Mouse (Mus musculus) intestine, postnatal 0 days (tissue): ENCODE measurements around the gene Ifnlr1. TPM values are rescaled to one million over a fixed set of nuclear protein-coding genes. Genes with fewer than 3 reads are reported as not detected.
"Not testable (repeated sequence)": the region's sequence is repeated elsewhere in the genome, so short reads cannot be mapped to it uniquely, and the experiment has no call there.

ENCODE experiments used
- ATAC-seq: fragments of 200-750 bp; cut with Nextera tagmentation; 2 replicates; pipeline ENCODE4 v1.8.0; 2017; ENCODE audit warnings: mild to moderate bottlenecking, moderate TSS enrichment, moderate library complexity
- H3K27ac ChIP-seq: fragments of 300-500 bp; sonication (generic); 2 replicates; pipeline ENCODE4 v1.5.1; 2014; ENCODE audit warnings: mild to moderate bottlenecking, low read depth, low read length, moderate library complexity
- H3K27me3 ChIP-seq: fragments of 300-500 bp; sonication (generic); replicated peaks from 2 replicates; pipeline ENCODE4 v1.6.1; 2014; ENCODE audit warnings: low read length, mixed read lengths; ENCODE audit not compliant: control insufficient read depth, insufficient read depth
- H3K36me3 ChIP-seq: fragments of 300-500 bp; sonication (generic); 2 replicates; pipeline ENCODE4 v1.6.1; 2014; ENCODE audit warnings: mild to moderate bottlenecking, moderate library complexity; ENCODE audit not compliant: control insufficient read depth, insufficient read depth
- H3K4me1 ChIP-seq: fragments of 300-500 bp; sonication (generic); replicated peaks from 2 replicates; pipeline ENCODE4 v1.6.1; 2014; ENCODE audit warnings: antibody characterized with exemption, low read length, mixed read lengths; ENCODE audit not compliant: control insufficient read depth, insufficient read depth
- H3K4me2 ChIP-seq: fragments of 300-500 bp; sonication (generic); replicated peaks from 2 replicates; pipeline ENCODE4 v1.6.1; 2014; ENCODE audit warnings: low read depth, mild to moderate bottlenecking, moderate library complexity
- H3K4me3 ChIP-seq: fragments of 300-500 bp; sonication (generic); 2 replicates; pipeline ENCODE4 v1.5.1; 2014; ENCODE audit warnings: low read depth, low read length
- H3K9ac ChIP-seq: fragments of 300-500 bp; sonication (generic); 2 replicates; pipeline ENCODE4 v1.6.1; 2014; ENCODE audit warnings: mild to moderate bottlenecking, low read depth, low read length
- H3K9me3 ChIP-seq: fragments of 300-500 bp; sonication (generic); 2 replicates; pipeline ENCODE4 v1.6.1; 2016; ENCODE audit warnings: mixed run types; ENCODE audit not compliant: control insufficient read depth
- CTCF ChIP-seq: sonication (generic); IDR thresholded peaks from 2 replicates; pipeline ENCODE4 v1.5.1; 2016; ENCODE audit warnings: low read depth, mild to moderate bottlenecking, control low read depth, antibody characterized with exemption, moderate library complexity
- WGBS: fragments of 180-500 bp; shearing (Covaris S2); extraction: QIAGEN DNeasy Blood & Tissue Kit; methylation state at CpG from one replicate; pipeline ENCODE4 v1.1.7; 2014; 5-methylcytosine and 5-hydroxymethylcytosine counted together
- polyA plus RNA-seq: library from polyadenylated mRNA; unstranded; fragments of >200 nt; fragmentation: Nextera tagmentation; extraction: Ambion mirVana; gene quantifications from 2 replicates; pipeline ENCODE4 v1.2.1, GENCODE M21; 2015

The Ifnlr1 gene
- polyA plus RNA-seq, 1 experiment from 2014 or later, result 5.5 TPM

DNA sequence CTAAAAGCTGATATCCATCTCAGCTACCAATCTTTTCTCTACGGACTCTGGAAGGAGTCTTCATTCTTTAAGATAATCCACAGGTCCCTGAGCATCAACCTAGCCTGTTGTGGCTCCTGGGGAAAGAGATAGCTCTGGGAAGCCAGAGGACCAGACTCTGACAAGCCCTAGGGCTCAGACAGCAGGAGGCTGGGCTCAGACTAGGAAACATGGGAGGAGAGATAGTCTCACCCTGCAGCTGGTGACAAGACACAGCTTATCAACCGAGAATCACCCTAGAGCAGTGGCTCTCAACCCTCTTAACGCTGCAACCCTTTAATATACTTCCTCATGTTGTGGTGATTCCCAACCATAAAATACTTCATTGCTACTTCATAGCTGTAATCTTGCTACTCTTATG, 24.3 kb downstream of the Ifnlr1 start:
- no peak for TF ChIP-seq CTCF
- 56% methylated on average over 3 of the region's 3 CpGs for WGBS

DNA sequence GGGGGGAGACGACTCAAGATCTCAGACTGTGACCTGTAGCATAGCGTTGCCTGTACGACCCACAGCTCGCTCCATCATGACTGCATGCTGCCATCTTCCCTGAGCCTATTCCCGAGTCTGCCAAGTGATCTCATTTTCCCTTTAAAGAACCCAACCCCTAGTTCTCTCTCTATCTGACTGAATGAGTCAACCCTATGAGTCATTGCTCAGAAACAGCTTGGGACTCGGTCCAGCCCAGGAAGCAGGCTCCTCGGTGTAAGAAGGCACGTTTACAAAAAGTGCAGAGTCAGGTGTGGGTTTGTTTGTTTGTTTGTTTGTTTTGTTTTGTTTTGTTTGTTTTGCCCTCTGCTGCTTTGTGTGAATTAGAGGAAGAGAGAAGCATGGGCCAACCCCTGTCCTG, 28.7 kb downstream of the Ifnlr1 start:
- no peak for TF ChIP-seq CTCF
- peaks cover 9% of the 10 kb centered on the region; the same call in 1 of the 2 replicates for H3K4me1 ChIP-seq
- H3K36me3 ChIP-seq, result no peaks in the 10 kb centered on the region
- ATAC-seq, result no peak
- 70% methylated on average over 8 of the region's 8 CpGs for WGBS
- no peaks in the 10 kb centered on the region for H3K9me3 ChIP-seq
- H3K27me3 ChIP-seq, result no peaks in the 10 kb centered on the region
- no peak overlapping the region for H3K9ac ChIP-seq
- H3K4me3 ChIP-seq, result no peak overlapping the region
- no peak overlapping the region for H3K4me2 ChIP-seq
- H3K27ac ChIP-seq, result no peak overlapping the region

More for the DNA sequence above, 24.3 kb downstream of the Ifnlr1 start:
- Histone ChIP-seq H3K9ac (no peak overlapping the region), H3K27ac (no peak overlapping the region), H3K9me3 (no peaks in the 10 kb centered on the region), H3K4me1 (peaks cover 9% of the 10 kb centered on the region; the same call in 1 of the 2 replicates), H3K27me3 (no peaks in the 10 kb centered on the region), H3K36me3 (0 out of 2 replicates have a peak, but pooled peaks cover 4% of the 10 kb centered on the region), H3K4me2 (no peak overlapping the region), H3K4me3 (no peak overlapping the region)
- ATAC-seq, result no peak

DNA sequence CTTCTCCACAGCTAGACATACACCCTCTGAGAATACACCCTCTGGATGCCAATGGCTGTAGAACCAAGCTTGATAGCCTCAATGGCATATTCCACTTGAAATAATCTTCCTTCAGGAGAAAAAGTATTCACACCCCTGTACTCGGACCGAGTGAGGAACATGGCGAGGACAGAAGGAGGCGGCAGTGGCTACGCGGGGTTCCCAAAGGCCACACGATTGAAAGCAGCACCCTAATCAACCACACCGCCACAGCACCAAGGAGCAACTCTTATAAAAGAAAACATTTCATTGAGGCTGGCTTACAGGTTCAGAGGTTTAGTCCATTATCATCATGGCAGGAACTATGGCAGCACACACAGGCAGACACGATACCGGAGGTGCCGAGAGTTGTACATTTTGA, 30.4 kb downstream of the Ifnlr1 start:
- H3K27me3 ChIP-seq, ATAC-seq, H3K4me1 ChIP-seq, H3K36me3 ChIP-seq, H3K9ac ChIP-seq, H3K4me2 ChIP-seq, H3K9me3 ChIP-seq, H3K27ac ChIP-seq, H3K4me3 ChIP-seq: not testable (repeated sequence)
- whole genome bisulfite sequencing, result 95% methylated on average over 11 of the region's 11 CpGs

DNA sequence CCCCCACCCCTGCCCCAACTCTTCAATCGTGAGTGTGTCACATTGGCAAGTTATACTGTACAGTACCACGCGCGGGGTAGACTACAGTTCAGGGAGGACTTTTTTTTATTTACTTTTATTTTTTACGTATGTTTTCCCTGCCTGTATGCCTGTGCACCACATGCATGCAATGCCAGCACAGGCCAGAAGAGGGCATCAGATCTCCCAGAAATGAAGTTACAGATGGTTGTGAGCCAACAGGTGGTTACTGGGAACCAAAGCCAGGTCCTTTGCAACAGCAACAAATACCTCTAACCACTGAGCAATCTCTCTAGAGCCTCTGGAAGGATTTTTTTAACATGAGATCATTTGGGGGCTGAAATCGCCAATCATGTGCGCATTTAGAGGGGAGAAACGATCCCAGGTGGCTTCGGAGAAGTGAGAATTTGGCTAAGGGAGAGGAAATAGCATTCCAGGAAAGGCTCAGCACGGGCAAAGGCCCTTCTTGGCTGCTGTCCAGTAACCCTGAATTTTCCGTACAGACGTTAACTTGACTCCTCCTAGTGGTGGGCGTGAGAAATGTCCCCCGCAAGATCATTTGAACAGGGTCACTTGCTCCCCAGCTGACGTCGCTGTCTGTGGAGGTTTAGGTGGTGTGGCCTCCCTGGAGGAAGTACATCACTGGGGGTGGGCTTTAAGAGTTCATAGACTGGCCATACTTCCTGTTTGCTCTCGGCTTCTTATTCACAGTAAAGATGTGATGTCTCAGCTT, 36.6 kb downstream of the Ifnlr1 start:
- Histone ChIP-seq H3K4me3 (no peak overlapping the region), H3K4me2 (no peak overlapping the region), H3K27me3 (no peaks in the 10 kb centered on the region), H3K9ac (no peak overlapping the region), H3K36me3 (no peaks in the 10 kb centered on the region), H3K27ac (no peak overlapping the region), H3K4me1 (no peaks in the 10 kb centered on the region; the same call in 1 of the 2 replicates), H3K9me3 (no peaks in the 10 kb centered on the region; the same call in 1 of the 2 replicates)
- ATAC-seq, result no peak
- TF ChIP-seq CTCF, result peak; percentile 44
- WGBS, result 70% methylated on average over 17 of the region's 17 CpGs

DNA sequence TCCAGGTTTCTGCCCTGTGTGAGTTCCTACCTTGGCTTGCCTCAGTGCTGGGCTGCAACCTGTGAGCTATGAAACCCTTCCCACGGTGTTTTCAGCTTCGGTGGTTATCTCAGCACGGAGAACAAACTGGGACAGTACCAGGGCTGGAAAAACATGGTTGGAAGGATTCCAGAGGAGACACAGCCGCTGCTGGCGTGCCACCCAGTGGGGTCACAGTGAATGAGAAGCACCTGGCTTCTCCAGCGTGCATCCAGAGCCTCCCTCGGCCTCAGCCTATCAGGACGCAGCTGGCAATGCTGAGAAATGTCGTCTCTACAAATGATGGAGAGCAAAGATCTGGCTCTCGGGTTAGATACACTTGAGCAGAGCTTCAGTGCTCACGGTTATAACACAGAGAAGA, 40.3 kb downstream of the Ifnlr1 start:
- Histone ChIP-seq H3K36me3 (no peaks in the 10 kb centered on the region), H3K27ac (no peak overlapping the region), H3K4me2 (peak overlapping the region; percentile 74; the same call in 1 of the 2 replicates), H3K4me3 (no peak overlapping the region), H3K27me3 (no peaks in the 10 kb centered on the region), H3K9ac (no peak overlapping the region), H3K4me1 (no peaks in the 10 kb centered on the region; the same call in 1 of the 2 replicates), H3K9me3 (no peaks in the 10 kb centered on the region; the same call in 1 of the 2 replicates)
- TF ChIP-seq CTCF, result 0 out of 2 replicates have a peak, but pooled peaks have one; percentile 9
- 53% methylated on average over 11 of the region's 11 CpGs for WGBS
- ATAC-seq, result no peak

DNA sequence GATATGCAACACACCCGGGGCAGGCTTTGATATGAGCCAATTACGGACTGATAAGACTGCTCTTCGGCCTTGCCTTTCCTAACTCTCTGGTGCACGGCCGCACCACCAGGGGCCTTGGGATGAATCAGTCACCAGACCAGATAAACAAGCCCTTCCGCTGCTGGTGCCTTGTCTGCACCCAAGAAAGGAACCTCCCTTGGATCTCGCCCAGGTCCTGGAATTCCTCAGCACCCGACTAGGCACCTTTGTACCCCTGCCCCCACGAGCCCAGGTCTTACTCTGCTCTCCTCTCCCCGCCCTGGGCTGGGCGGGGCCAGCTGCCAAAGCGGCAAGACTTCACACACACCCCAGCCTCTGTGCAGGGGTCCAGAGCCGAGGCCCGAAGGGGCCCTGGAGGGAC, 41.7 kb downstream of the Ifnlr1 start, which contains the start of gene Il22ra1:
Gene Il22ra1, plus strand, starts transcription at position 356 of the 400 bp plus-strand sequence.
- 11% methylated on average over 14 of the region's 14 CpGs for WGBS
- H3K4me1 ChIP-seq, result no peaks in the 10 kb centered on the region; the same call in 1 of the 2 replicates
- H3K27me3 ChIP-seq, result no peaks in the 10 kb centered on the region
- H3K9ac ChIP-seq, result peak within 1 kb of the TSS; percentile 45
- peak within 1 kb of the TSS; percentile 74 for H3K4me2 ChIP-seq
- peak within 1 kb of the TSS; percentile 58 for H3K4me3 ChIP-seq
- peak; percentile 52 for TF ChIP-seq CTCF
- no peaks in the 10 kb centered on the region; the same call in 1 of the 2 replicates for H3K9me3 ChIP-seq
- peak within 1 kb of the TSS; percentile 90 for H3K27ac ChIP-seq
- peaks cover 4% of the 10 kb centered on the region; the same call in 1 of the 2 replicates for H3K36me3 ChIP-seq
- peak; percentile 94 for ATAC-seq
